Mouse (Mus musculus) neural tube, embryonic 12.5 days (tissue): Measurements from ENCODE around the gene Gm4756. TPM values are rescaled to one million over a fixed set of nuclear protein-coding genes. Genes with fewer than 3 reads are reported as not detected.

ENCODE experiments used
- ATAC-seq: fragments of 200-750 bp; cut with Nextera tagmentation; 2 replicates; pipeline ENCODE4 v1.8.0; 2017; ENCODE audit warnings: low read depth, mild to moderate bottlenecking, moderate TSS enrichment, moderate library complexity; ENCODE audit not compliant: low FRiP score
- H3K27ac ChIP-seq: fragments of 300-500 bp; sonication (generic); 2 replicates; pipeline ENCODE4 v1.5.1; 2016
- H3K27me3 ChIP-seq: fragments of 300-500 bp; sonication (generic); replicated peaks from 2 replicates; pipeline ENCODE4 v1.6.1; 2016; ENCODE audit warnings: mild to moderate bottlenecking
- H3K36me3 ChIP-seq: fragments of 300-500 bp; sonication (generic); 2 replicates; pipeline ENCODE4 v1.6.1; 2016; ENCODE audit warnings: mild to moderate bottlenecking
- H3K4me1 ChIP-seq: fragments of 300-500 bp; sonication (generic); 2 replicates; pipeline ENCODE4 v1.6.1; 2016
- H3K4me2 ChIP-seq: fragments of 300-500 bp; sonication (generic); replicated peaks from 2 replicates; pipeline ENCODE4 v1.6.1; 2016; ENCODE audit warnings: mild to moderate bottlenecking
- H3K4me3 ChIP-seq: fragments of 300-500 bp; sonication (generic); 2 replicates; pipeline ENCODE4 v1.5.1; 2016
- H3K9ac ChIP-seq: fragments of 300-500 bp; sonication (generic); 2 replicates; pipeline ENCODE4 v1.6.1; 2016; ENCODE audit warnings: mild to moderate bottlenecking
- H3K9me3 ChIP-seq: fragments of 300-500 bp; sonication (generic); 2 replicates; pipeline ENCODE4 v1.6.1; 2016; ENCODE audit warnings: mild to moderate bottlenecking
- WGBS: fragments of 180-500 bp; shearing (Covaris S2); methylation state at CpG from one replicate; pipeline ENCODE4 v1.1.7; 2016; 5-methylcytosine and 5-hydroxymethylcytosine counted together
- polyA plus RNA-seq: library from polyadenylated mRNA; unstranded; fragments of >200 nt; fragmentation: Nextera tagmentation; extraction: Ambion mirVana; gene quantifications from 2 replicates; pipeline ENCODE4 v1.2.1, GENCODE M21; 2016

Gene Gm4756
- polyA plus RNA-seq, 1 experiment from 2014 or later, result not detected

DNA sequence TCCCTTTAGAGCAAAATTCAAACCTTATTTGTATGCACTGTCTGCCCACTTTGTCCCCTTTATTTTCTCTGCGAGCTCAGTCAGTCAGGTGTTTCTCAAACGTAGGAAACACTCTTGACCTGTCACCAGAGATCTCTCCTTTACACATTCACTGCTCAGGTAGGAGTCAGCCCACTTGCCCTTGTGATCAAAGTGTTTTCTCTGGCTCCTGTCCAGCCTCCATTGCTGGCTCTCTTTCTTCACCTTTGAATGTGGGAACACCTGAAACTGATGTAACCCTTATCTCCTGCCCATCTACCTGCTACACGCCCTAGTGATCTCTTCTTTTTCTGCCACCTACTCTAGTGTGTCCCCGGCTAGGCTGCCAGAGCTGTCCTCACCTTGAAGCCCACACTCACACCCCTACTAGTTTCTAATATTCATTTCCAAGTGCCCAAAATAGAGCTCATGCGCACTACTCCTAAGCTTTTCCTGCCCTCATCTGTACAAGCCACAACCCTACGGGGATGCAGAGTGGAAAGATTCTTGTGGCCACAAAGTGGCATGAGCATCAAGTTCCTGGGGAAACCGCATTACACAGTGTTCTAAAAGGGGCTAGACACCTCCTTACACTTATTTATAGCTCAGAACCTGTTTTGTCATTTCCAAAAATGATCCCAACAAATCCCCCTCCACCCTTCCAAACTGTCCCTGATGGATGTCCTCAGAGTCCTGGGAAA is 24.8 kb upstream of the Gm4756 start:
- Histone ChIP-seq H3K36me3 (no peaks in the 10 kb centered on the region), H3K4me3 (no peak overlapping the region), H3K27ac (no peak overlapping the region), H3K9ac (no peak overlapping the region), H3K4me2 (no peak overlapping the region), H3K27me3 (no peaks in the 10 kb centered on the region), H3K4me1 (no peaks in the 10 kb centered on the region), H3K9me3 (no peaks in the 10 kb centered on the region)
- 85% methylated on average over 7 of the region's 7 CpGs for WGBS
- no peak for ATAC-seq

DNA sequence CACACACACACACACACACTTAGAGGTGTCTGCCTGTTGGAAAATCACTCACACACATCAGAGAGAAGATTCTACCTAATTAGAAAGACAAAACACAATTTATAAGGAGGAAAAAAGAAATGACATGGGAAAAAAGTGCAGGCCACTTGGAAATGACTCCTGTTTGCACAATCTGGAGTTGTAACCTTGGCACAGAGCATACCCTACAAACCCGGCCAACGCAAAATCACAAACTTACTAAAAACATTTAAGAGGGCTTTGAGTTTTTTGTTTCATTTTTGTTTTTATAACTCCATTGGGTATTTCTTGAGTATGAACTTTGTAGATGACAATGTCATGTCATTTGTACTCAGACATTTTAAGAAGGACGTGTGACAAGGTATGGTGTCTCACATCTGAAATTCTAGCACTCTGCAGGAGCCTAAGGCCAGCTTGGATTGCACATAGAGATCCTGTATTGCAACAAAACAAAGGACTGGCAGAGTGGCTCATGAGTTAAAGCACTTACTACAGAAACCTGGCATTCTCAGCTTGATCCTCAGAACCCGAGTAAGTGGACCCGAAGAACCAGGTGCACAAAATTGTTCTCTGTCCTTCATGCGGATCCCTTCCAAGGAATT is 22.2 kb upstream of the Gm4756 start:
- Histone ChIP-seq H3K9ac (no peak overlapping the region), H3K4me1 (no peaks in the 10 kb centered on the region), H3K4me3 (no peak overlapping the region), H3K36me3 (no peaks in the 10 kb centered on the region), H3K9me3 (no peaks in the 10 kb centered on the region), H3K4me2 (no peak overlapping the region), H3K27ac (no peak overlapping the region), H3K27me3 (no peaks in the 10 kb centered on the region)
- 92% methylated on average over 6 of the region's 6 CpGs for WGBS
- ATAC-seq, result no peak

DNA sequence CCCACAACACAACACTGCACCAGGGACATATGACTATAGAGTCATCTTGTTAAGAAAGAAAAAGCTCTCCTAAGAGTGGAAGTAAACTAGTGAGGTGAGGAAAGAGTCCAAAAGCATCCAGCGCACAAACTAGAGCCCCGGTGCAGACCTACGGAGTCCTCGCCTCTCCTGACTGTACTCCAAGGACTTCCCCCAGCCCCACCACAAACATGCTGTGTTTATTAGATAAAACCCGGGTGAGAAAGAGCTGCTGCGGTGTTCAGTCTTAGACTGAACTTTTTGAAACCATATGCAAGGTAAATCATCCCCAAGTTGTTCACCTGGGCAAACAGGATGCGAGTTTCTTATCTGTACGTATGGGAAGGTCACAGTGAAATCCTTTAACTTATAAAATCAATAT is 21.5 kb upstream of the Gm4756 start:
- Histone ChIP-seq H3K27me3 (no peaks in the 10 kb centered on the region), H3K27ac (no peak overlapping the region), H3K9me3 (no peaks in the 10 kb centered on the region), H3K4me3 (no peak overlapping the region), H3K4me1 (no peaks in the 10 kb centered on the region), H3K4me2 (no peak overlapping the region), H3K9ac (no peak overlapping the region), H3K36me3 (no peaks in the 10 kb centered on the region)
- 94% methylated on average over 8 of the region's 8 CpGs for WGBS
- no peak for ATAC-seq

DNA sequence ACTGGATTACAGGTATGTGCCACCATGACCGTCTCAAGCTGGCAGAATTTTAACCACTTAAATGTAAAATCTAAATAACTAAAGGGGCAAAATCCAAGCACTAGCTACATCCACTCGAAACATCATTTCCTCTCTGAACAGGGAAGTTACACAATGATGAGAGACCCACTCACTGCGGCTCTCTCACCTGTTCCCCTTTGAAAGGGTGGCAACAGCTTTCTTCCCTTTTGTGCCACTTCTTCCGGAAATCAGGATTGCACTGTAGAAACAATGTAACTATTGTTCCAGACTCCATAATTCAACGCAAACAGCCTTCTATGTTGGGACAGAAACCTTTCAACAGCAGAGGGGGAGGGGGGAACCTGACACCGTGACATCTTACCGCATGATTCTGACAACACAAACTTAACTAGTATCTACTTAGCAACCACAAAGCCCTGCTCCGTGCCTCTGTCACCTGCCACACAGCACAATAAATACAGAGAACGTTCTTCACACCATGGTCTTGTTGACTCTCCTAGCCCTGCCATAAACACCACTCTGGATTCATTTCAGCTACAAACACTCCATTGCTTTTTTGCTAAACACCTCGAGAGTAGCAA is 18.5 kb upstream of the Gm4756 start:
- 45% methylated on average over 10 of the region's 10 CpGs for WGBS
- Histone ChIP-seq H3K36me3 (no peaks in the 10 kb centered on the region), H3K4me3 (no peak overlapping the region), H3K9me3 (no peaks in the 10 kb centered on the region), H3K27me3 (no peaks in the 10 kb centered on the region), H3K9ac (no peak overlapping the region), H3K4me2 (no peak overlapping the region), H3K27ac (no peak overlapping the region), H3K4me1 (0 out of 2 replicates have a peak, but pooled peaks cover 4% of the 10 kb centered on the region)
- ATAC-seq, result no peak

DNA sequence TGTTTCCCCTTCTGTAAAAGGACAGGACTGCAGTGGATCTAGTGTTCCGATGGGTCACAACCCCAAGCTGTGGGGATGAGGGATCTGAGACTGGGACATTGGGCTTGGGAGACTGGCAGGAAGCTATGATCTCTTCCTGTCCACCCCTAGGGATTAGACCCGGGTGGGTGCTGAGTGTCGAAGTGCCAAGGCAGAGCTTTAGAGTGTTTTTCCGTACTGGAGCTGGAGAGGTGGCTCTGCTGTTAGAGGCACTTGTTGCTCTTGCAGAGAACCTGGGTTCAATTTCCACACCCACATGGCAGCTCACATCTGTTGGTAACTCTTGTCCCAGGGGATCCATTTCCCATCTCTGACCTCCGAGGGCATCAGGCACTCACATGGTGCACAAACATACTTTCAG is 16.6 kb upstream of the Gm4756 start:
- Histone ChIP-seq H3K9me3 (no peaks in the 10 kb centered on the region), H3K4me1 (0 out of 2 replicates have a peak, but pooled peaks cover 4% of the 10 kb centered on the region), H3K27ac (no peak overlapping the region), H3K9ac (no peak overlapping the region), H3K4me2 (no peak overlapping the region), H3K36me3 (no peaks in the 10 kb centered on the region), H3K4me3 (no peak overlapping the region), H3K27me3 (no peaks in the 10 kb centered on the region)
- ATAC-seq, result no peak
- 87% methylated on average over 5 of the region's 5 CpGs for WGBS

DNA sequence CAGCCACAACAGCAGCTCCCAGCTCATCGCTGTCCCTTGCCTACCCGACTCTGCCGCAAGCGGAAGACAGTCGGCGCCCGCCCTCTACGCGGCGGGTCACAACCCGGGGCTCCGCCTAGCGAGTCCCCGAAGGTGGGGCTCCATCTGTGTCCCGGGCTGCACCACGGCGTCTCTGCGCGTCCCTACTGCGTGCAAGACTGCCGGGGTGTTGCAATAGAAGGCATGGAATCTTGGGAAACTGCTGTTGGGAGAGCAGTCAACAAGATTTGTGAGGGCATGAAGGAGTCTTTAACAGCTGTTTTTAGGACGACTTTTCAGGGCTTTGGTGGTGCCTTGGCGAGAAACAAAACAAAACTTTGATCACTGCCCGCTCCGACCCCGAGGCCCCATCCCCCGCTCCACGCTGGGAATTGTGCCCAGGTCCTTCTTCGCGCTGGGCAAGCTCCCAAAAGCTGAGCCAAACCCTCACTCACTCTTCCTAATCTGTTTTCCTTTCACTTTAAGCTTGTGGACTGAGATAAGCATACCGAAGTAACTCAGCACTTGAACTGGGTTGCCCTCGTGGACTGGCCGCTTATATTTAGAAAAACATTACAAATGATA is 15.4 kb upstream of the Gm4756 start, which contains the start of gene Dhrs7:
TSS of gene Dhrs7 (minus strand) at position 175 of the 603 bp plus-strand sequence.
- Histone ChIP-seq H3K4me1 (0 out of 2 replicates have a peak, but pooled peaks cover 4% of the 10 kb centered on the region), H3K4me2 (peak within 1 kb of the TSS; percentile 93), H3K27me3 (no peaks in the 10 kb centered on the region), H3K9ac (peak within 1 kb of the TSS; percentile 59), H3K9me3 (no peaks in the 10 kb centered on the region), H3K27ac (no peak within 1 kb of the TSS), H3K36me3 (no peaks in the 10 kb centered on the region), H3K4me3 (peak within 1 kb of the TSS; percentile 57)
- ATAC-seq, result peak; percentile 87
- 3% methylated on average over 33 of the region's 33 CpGs for WGBS

DNA sequence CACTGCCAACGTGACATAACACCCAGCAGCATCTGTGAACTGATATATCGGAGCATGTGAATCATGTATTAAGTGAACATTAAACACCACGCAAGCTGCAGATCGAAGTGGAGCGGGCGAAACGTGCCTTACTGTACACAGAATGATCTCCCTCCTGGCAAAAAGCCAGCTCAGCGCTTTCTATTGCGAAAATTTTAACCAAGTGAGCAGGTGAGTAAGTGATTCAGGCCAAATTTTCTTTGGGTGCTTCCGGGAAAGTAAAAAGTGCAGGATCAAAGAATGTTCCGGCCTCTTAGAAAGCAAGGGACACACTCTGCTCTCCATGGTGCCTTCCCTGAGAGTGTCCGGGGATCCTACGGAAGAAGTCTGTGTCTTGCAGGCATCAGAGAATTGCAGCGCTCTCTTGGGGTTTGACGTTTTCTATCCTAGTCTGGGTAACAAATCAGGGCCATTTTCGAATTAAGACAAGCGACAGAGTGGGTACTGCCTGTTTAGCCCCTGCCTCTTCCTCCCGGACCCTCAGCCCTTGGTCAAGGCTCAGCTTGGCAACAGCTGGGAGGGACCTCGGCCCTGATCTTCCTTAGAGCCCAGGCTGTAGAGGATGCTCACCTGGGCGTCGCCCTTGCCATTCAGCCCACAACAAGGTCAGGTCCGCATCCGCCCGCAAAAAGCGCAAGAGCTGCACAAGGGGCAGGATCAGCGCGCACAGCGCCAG is 14.7 kb upstream of the Gm4756 start:
- Histone ChIP-seq H3K27ac (no peak overlapping the region), H3K4me2 (peak overlapping the region; percentile 93), H3K27me3 (no peaks in the 10 kb centered on the region), H3K9me3 (no peaks in the 10 kb centered on the region), H3K36me3 (no peaks in the 10 kb centered on the region), H3K4me1 (0 out of 2 replicates have a peak, but pooled peaks cover 4% of the 10 kb centered on the region), H3K9ac (peak overlapping the region; percentile 59), H3K4me3 (peak overlapping the region; percentile 57)
- WGBS, result 12% methylated on average over 28 of the region's 28 CpGs
- peak; percentile 63 for ATAC-seq

DNA sequence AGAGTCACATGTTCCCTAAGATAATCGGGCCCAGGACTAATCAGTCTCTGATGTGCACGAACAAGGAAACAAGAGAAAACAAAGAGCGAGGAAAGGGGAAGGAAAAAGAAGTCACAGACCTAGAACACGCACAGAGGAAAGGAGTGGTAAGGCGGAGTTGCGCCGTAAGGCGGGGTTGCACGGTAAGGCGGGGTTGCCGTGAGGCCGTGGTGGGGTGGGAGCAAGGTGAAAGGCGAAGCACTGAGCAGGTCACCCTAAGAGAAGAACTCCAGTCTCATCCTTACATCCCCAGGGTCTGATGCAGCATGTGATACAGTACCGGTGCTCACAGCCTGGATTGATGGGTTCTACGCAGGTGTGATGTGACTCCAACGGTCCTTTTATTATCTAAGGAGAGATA is 6.3 kb upstream of the Gm4756 start:
- H3K9ac ChIP-seq, result no peak overlapping the region
- H3K27ac ChIP-seq, result no peak overlapping the region
- H3K36me3 ChIP-seq, result no peaks in the 10 kb centered on the region
- WGBS, result 89% methylated on average over 16 of the region's 16 CpGs
- no peak overlapping the region for H3K4me3 ChIP-seq
- H3K9me3 ChIP-seq, result no peaks in the 10 kb centered on the region
- no peaks in the 10 kb centered on the region for H3K27me3 ChIP-seq
- H3K4me2 ChIP-seq, result no peak overlapping the region
- H3K4me1 ChIP-seq, result no peaks in the 10 kb centered on the region
- ATAC-seq, result no peak

DNA sequence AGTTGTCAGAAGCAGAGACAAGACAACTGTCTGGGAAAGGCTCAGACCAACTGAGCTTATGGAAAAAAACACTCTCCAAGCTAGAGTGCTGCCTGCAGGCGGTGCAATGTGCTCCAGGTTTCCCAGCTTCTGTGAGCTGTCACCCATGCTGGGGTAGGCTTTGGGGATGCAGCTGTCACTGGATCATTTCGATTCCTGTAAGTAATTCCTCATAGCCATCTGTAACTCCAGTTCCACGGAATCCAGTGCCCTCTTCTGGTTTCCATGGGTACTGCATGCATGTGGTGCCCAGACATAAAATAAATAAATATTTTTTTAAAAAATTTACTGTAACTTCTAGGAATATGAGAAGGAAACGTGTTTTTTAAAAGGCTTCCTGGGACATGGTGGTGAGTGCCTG is 5.2 kb upstream of the Gm4756 start:
- 0 out of 2 replicates have a peak, but pooled peaks have one; percentile 41 for ATAC-seq
- H3K4me3 ChIP-seq, result no peak overlapping the region

DNA sequence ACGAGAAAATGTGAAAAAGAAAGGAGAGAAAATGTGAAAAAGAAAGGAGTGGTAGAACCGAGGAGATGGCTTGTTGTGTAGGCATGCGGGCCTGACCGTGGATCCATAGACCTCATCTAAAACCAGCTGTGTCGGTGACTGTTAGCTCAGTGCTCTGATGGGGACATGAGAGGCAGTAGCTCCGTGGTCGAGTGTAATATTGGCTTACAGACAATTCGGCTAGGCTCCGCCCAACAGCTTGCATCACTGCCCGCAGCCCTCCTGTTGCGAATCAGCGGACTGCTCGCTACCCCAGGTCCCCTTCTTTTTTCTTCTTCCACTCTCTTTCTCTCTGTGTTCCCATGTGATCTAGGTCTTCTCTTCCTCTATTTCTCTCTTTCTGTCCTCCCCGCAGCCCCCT is 540 bp downstream of the Gm4756 start:
- Histone ChIP-seq H3K36me3 (peaks cover 3% of the 10 kb centered on the region; the same call in 1 of the 2 replicates), H3K9ac (no peak overlapping the region), H3K4me1 (no peaks in the 10 kb centered on the region), H3K9me3 (no peaks in the 10 kb centered on the region), H3K4me3 (no peak overlapping the region), H3K27ac (no peak overlapping the region), H3K27me3 (no peaks in the 10 kb centered on the region), H3K4me2 (no peak overlapping the region)
- no peak for ATAC-seq
- 95% methylated on average over 14 of the region's 14 CpGs for WGBS

More for the DNA sequence above, 5.2 kb upstream of the Gm4756 start:
- Histone ChIP-seq H3K4me1 (no peaks in the 10 kb centered on the region), H3K36me3 (no peaks in the 10 kb centered on the region), H3K27me3 (no peaks in the 10 kb centered on the region), H3K9me3 (no peaks in the 10 kb centered on the region), H3K4me2 (no peak overlapping the region), H3K9ac (no peak overlapping the region), H3K27ac (no peak overlapping the region)
- 19% methylated on average over 4 of the region's 4 CpGs for WGBS

DNA sequence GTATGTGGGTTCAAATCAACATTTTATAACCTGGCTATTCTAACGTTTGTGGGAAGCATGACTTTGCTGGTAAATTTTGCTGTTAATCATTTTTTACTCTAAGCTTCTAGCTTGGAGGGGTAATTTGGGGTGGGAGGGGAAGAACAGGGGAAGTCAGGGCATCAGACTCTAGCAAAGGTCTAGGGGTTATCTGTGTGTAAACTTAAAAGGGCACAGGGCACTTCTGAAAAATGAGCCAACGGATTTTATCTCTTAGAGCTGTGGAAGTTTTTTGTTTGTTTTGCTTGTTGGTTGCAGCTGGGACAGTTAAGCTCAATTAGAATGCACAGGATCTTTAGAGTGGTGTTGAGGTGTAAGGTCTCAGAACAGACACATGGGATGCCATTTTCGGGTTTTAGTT is 11.4 kb downstream of the Gm4756 start:
- no peaks in the 10 kb centered on the region for H3K27me3 ChIP-seq
- no peak overlapping the region for H3K4me3 ChIP-seq
- no peaks in the 10 kb centered on the region for H3K36me3 ChIP-seq
- H3K27ac ChIP-seq, result no peak overlapping the region
- 84% methylated on average over 3 of the region's 3 CpGs for WGBS
- ATAC-seq, result no peak
- no peak overlapping the region for H3K9ac ChIP-seq
- H3K4me2 ChIP-seq, result no peak overlapping the region
- H3K4me1 ChIP-seq, result no peaks in the 10 kb centered on the region
- H3K9me3 ChIP-seq, result peaks cover 5% of the 10 kb centered on the region; the same call in 1 of the 2 replicates

DNA sequence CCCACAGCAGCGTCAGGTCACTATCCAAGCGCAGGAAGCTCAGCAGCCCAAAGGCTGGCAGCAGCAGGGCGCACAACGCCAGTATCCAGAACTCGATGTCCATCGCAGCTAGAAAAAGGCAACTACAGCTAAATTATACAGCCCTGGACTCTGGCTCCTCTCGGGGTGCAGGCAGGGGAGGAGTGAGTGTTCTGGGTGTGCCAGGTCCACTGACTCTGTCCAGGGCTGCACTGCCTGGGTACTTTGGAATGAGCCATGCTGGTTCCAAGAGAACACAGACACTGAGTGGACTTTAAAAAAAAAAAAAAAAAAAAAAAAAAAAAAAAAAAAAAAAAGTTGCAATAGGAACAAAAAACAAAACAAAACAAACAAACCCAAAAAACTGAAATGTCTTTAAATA is 20.7 kb downstream of the Gm4756 start:
- Histone ChIP-seq H3K36me3 (no peaks in the 10 kb centered on the region), H3K4me2 (no peak overlapping the region), H3K9ac (no peak overlapping the region), H3K4me3 (no peak overlapping the region), H3K4me1 (no peaks in the 10 kb centered on the region), H3K9me3 (no peaks in the 10 kb centered on the region), H3K27me3 (no peaks in the 10 kb centered on the region), H3K27ac (no peak overlapping the region)
- ATAC-seq, result no peak
- 91% methylated on average over 7 of the region's 7 CpGs for WGBS
